In genomic region chr9:29848735-29849455, GRCm38 (mm10) we compare ENCODE assay signal across 26 mouse cellular contexts.
A peak's percentile ranks its signal among the peaks of the same experiment; 100 is the strongest.
DNase-seq lines count a peak whose midpoint lies in the region; ATAC-seq lines count a peak whose summit lies in the region.
"Had no signal": no experiment of that assay in that cellular context is flagged by ENCODE, and none has a peak within 500 bp of the region (broad histone marks: within the 10 kb centered on the region; RNA-seq: fewer than 3 reads in every experiment).

No protein-coding gene starts in this region.

- H3K36me3 ChIP-seq in forebrain, embryonic 12.5 days (replicated peaks) = no peaks in the 10 kb centered on the region
- no peaks in the 10 kb centered on the region for H3K36me3 ChIP-seq in forebrain, embryonic 13.5 days (ENCODE audit: poor library complexity, severe bottlenecking)
- H3K36me3 ChIP-seq in midbrain, embryonic 13.5 days = no peaks in the 10 kb centered on the region
- H3K36me3 ChIP-seq in midbrain, embryonic 14.5 days (ENCODE audit: control insufficient read depth, insufficient read depth, low read length) = no peaks in the 10 kb centered on the region
- H3K36me3 ChIP-seq: forebrain, embryonic 10.5 days; heart, embryonic 10.5 days; heart, embryonic 13.5 days had no signal

- H3K27me3 ChIP-seq in forebrain, embryonic 12.5 days = 0 out of 2 replicates have a peak, but pooled peaks cover 4% of the 10 kb centered on the region
- H3K27me3 ChIP-seq in forebrain, embryonic 13.5 days = no peaks in the 10 kb centered on the region
- H3K27me3 ChIP-seq in midbrain, embryonic 13.5 days = no peaks in the 10 kb centered on the region
- H3K27me3 ChIP-seq in midbrain, embryonic 14.5 days (ENCODE audit: control insufficient read depth, insufficient read depth, low read length) = no peaks in the 10 kb centered on the region

- intact Hi-C loops in left cerebral cortex, postnatal 4 days (cut with DNase I) = loop anchor here (10.0 kb wide), 1 partner anchor 106 kb away; no protein-coding TSS in a partner anchor

- H3K4me2 ChIP-seq in forebrain, embryonic 12.5 days = no peak overlapping the region
- H3K4me2 ChIP-seq in forebrain, embryonic 13.5 days = no peak overlapping the region
- H3K4me2 ChIP-seq in midbrain, embryonic 13.5 days (replicated peaks) = no peak overlapping the region
- no peak overlapping the region for H3K4me2 ChIP-seq in midbrain, embryonic 14.5 days (ENCODE audit: low read length)
- H3K4me2 ChIP-seq: heart, embryonic 13.5 days; hindbrain, embryonic 14.5 days had no signal

- no peak for DNase-seq in midbrain, embryonic 14.5 days
- DNase-seq in brain, adult 2 months (ENCODE audit: low read depth, low spot score) = peak; percentile 54
- no peak for DNase-seq in lung, postnatal 36 days
- no peak for DNase-seq in cerebellum, postnatal 25 days
- no peak for DNase-seq in left cerebral cortex, postnatal 4 days
- DNase-seq: adrenal gland, postnatal 10 days; adrenal gland, postnatal 36 days; cerebellum, adult 11-12 months; cerebellum, adult 8-10 months; cerebellum, postnatal 10 days; gastrocnemius, postnatal 10 days; gastrocnemius, postnatal 36 days; heart, adult 2 months; heart, postnatal 14 days; heart, postnatal 4 days had no signal

- H3K9me3 ChIP-seq in forebrain, embryonic 12.5 days = no peaks in the 10 kb centered on the region
- H3K9me3 ChIP-seq in forebrain, embryonic 13.5 days (replicated peaks) = no peaks in the 10 kb centered on the region
- H3K9me3 ChIP-seq in midbrain, embryonic 13.5 days = no peaks in the 10 kb centered on the region
- no peaks in the 10 kb centered on the region for H3K9me3 ChIP-seq in midbrain, embryonic 14.5 days (ENCODE audit: control insufficient read depth, low read length)
- H3K9me3 ChIP-seq: forebrain, embryonic 10.5 days; heart, embryonic 10.5 days; heart, embryonic 13.5 days had no signal

- H3K4me3 ChIP-seq in forebrain, embryonic 12.5 days (replicated peaks) = no peak overlapping the region
- H3K4me3 ChIP-seq in forebrain, embryonic 13.5 days = no peak overlapping the region
- H3K4me3 ChIP-seq in midbrain, embryonic 13.5 days (replicated peaks) = no peak overlapping the region
- no peak overlapping the region for H3K4me3 ChIP-seq in midbrain, embryonic 14.5 days (replicated peaks; ENCODE audit: low read depth, low read length)
- H3K4me3 ChIP-seq: forebrain, embryonic 10.5 days; heart, adult 2 months; heart, embryonic 10.5 days; heart, embryonic 13.5 days had no signal

- 29% methylated on average over 8 of the region's 8 CpGs for WGBS in forebrain, embryonic 12.5 days
- 25% methylated on average over 8 of the region's 8 CpGs for WGBS in forebrain, embryonic 13.5 days
- 40% methylated on average over 8 of the region's 8 CpGs for WGBS in midbrain, embryonic 13.5 days
- WGBS in midbrain, embryonic 14.5 days = 32% methylated on average over 8 of the region's 8 CpGs

- peaks cover 21% of the 10 kb centered on the region for H3K4me1 ChIP-seq in forebrain, embryonic 12.5 days
- peaks cover 29% of the 10 kb centered on the region for H3K4me1 ChIP-seq in forebrain, embryonic 13.5 days
- peaks cover 22% of the 10 kb centered on the region for H3K4me1 ChIP-seq in midbrain, embryonic 13.5 days (replicated peaks)
- H3K4me1 ChIP-seq in midbrain, embryonic 14.5 days (ENCODE audit: control insufficient read depth, insufficient read depth, low read length) = peaks cover 14% of the 10 kb centered on the region; the same call in 1 of the 2 replicates
- H3K4me1 ChIP-seq: heart, embryonic 10.5 days; heart, embryonic 13.5 days had no signal

- 0 out of 2 replicates have a peak overlapping the region, but pooled peaks have one; percentile 6 for H3K27ac ChIP-seq in forebrain, embryonic 12.5 days
- no peak overlapping the region for H3K27ac ChIP-seq in forebrain, embryonic 13.5 days
- no peak overlapping the region for H3K27ac ChIP-seq in midbrain, embryonic 13.5 days
- H3K27ac ChIP-seq in midbrain, embryonic 14.5 days (replicated peaks; ENCODE audit: low read depth, low read length) = no peak overlapping the region
- H3K27ac ChIP-seq: forebrain, embryonic 10.5 days; heart, adult 2 months; heart, embryonic 10.5 days; heart, embryonic 13.5 days; hindbrain, embryonic 14.5 days; hindbrain, postnatal 0 days had no signal

- no peak overlapping the region for H3K9ac ChIP-seq in forebrain, embryonic 12.5 days
- no peak overlapping the region for H3K9ac ChIP-seq in forebrain, embryonic 13.5 days
- no peak overlapping the region for H3K9ac ChIP-seq in midbrain, embryonic 13.5 days (replicated peaks)
- no peak overlapping the region for H3K9ac ChIP-seq in midbrain, embryonic 14.5 days (replicated peaks; ENCODE audit: low read length)
- H3K9ac ChIP-seq: heart, embryonic 13.5 days; hindbrain, embryonic 14.5 days had no signal

- peak; percentile 44; the same call in 1 of the 2 replicates for ATAC-seq in forebrain, embryonic 12.5 days (ENCODE audit: low FRiP score)
- ATAC-seq in forebrain, embryonic 13.5 days = no peak
- ATAC-seq in midbrain, embryonic 13.5 days = 0 out of 2 replicates have a peak, but pooled peaks have one; percentile 20
- no peak for ATAC-seq in midbrain, embryonic 14.5 days (ENCODE audit: low FRiP score, low TSS enrichment)
- ATAC-seq: forebrain, embryonic 16.5 days; hindbrain, postnatal 0 days; inflammation-experienced regulatory T-cells, adult 6 months; intestine, embryonic 16.5 days had no signal

Comparison
In these comparisons a context has a peak if more than half of its experiments do, and no peak if none do; other contexts are left out.
1. ATAC-seq: peak in forebrain, embryonic 12.5 days (single experiment) and midbrain, embryonic 13.5 days (single experiment); none in forebrain, embryonic 13.5 days (single experiment) and midbrain, embryonic 14.5 days (single experiment).